Mouse (Mus musculus): ENCODE results near the gene Trmt1. TPM values are rescaled to one million over a fixed set of nuclear protein-coding genes. Genes with fewer than 3 reads are reported as not detected.

Trmt1 gene
- 53.5 and 59.1 TPM in 2 replicates for polyA plus RNA-seq (2015; fragmentation: Nextera tagmentation; extraction: Ambion mirVana)

DNA sequence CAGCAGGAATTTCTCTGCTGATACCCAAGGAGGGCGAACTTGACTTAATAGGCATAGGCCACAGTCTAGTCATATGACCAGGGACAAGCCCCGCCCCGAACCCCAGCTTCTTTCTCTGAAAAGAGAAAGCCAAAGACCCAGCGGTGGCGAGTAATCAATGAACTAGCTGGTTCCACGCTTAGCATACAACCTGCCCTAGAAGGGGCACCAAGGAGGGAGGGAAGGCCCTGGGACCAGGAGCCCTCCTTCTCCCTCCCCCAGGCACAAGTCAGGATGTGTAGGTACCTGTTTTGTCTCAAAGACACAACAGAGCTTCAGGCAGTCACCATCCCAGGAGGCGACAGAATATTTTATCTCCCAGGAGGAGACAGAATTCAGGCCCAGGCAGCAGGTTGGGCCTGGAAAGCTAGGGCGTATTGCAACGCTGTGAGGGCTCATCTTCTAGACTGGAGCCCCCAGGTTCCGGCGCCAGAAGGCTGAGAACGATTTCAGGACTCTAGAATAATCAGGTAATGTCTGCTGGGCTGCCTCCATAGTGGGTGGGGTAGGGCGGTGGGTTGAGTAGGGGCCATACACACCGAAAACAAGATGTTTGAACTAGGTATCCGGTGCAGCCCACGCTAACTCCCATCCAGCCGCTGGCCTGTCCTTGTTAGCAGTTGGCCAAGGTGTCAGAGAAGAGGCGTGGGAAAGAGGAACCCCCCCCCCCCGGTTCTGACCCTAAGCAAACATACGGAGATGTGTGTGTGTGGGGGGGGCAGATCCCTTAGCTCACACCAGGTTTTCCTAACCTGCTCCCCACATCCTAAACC is at the start of gene Trmt1:
Trmt1 (plus strand) TSS at position 117 of the 812 bp plus-strand sequence.
- Histone ChIP-seq H3K9me3 (replicated peaks) (no peaks in the 10 kb centered on the region), H3K27ac (peak within 1 kb of the TSS; percentile 93), H3K4me2 (peak within 1 kb of the TSS; percentile 95), H3K27me3 (no peaks in the 10 kb centered on the region), H3K4me3 (peak within 1 kb of the TSS; percentile 100), H3K36me3 (ENCODE audit: poor library complexity, severe bottlenecking) (peaks cover 17% of the 10 kb centered on the region), H3K9ac (peak within 1 kb of the TSS; percentile 99), H3K4me1 (peaks cover 58% of the 10 kb centered on the region)
- no peak for ATAC-seq
- 7% methylated on average over 19 of the region's 20 CpGs for WGBS

DNA sequence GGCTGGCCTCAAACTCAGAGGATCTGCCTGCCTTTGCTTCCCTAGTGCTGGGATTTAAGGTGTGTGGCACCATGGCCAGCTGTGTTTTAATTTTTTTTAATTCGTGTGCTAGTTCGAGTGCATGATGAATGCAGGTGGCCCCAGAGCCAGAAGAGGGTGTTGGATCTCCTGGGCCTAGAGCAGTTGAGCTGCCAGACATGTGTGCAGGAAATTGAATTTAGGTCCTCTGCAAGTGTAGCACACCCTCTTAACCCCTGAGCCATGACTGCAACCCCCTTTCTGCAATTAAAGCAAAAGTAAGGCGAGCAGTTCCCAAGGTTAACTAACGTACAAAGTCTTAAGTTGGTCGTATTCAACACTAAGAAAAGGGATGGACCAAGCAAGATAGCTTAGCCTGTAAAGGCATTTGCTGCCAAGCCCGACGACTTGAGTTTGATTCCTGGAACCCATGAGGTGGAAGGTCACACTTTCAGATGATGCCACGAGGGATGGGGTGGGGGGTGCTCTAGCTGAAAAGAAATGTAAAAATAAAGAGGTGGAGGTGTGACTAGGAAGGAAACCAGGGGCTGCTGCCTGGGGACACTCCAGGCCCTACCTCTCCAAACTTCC is 48.1 kb upstream of the Trmt1 start:
- H3K27ac ChIP-seq = peak overlapping the region; percentile 89; the same call in 1 of the 2 replicates
- peak overlapping the region; percentile 49 for H3K4me3 ChIP-seq
- peak overlapping the region; percentile 84 for H3K4me2 ChIP-seq
- peaks cover 30% of the 10 kb centered on the region for H3K4me1 ChIP-seq
- WGBS = 44% methylated on average over 8 of the region's 8 CpGs
- no peak for ATAC-seq
- no peaks in the 10 kb centered on the region for H3K9me3 ChIP-seq (replicated peaks)
- peak overlapping the region; percentile 80 for H3K9ac ChIP-seq
- peaks cover 5% of the 10 kb centered on the region; the same call in 1 of the 2 replicates for H3K36me3 ChIP-seq (ENCODE audit: poor library complexity, severe bottlenecking)
- no peaks in the 10 kb centered on the region for H3K27me3 ChIP-seq

DNA sequence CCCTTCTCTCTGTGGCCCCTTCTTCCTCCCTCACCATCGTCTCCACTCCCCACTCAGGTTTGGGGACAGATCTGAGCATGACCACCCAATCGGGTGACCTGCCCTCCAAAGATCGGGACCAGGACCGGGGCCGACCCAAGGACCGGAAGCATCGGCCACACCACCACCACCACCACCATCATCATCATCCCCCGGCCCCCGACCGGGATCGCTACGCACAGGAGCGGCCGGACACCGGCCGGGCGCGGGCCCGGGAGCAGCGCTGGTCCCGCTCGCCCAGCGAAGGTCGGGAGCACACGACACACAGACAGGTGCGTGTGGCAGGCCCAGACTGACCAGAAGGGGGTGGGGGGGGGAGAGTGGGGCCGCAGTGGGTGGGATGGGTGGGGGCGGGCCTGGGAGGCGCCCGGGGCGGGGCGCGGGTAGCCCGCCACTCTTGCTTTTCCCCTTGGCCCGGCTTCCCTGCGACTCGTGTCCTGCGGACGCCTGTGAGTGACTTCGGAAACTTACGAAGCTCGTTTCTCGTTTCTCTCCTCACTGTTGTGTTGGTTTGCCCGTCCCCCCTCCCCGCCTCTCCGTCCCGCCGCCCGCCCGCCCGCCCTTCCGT is 47.4 kb upstream of the Trmt1 start:
- H3K27me3 ChIP-seq = no peaks in the 10 kb centered on the region
- H3K4me1 ChIP-seq = peaks cover 30% of the 10 kb centered on the region
- H3K27ac ChIP-seq = peak overlapping the region; percentile 89
- peak; percentile 6; the same call in 1 of the 2 replicates for ATAC-seq
- H3K4me3 ChIP-seq = peak overlapping the region; percentile 49
- WGBS = under 1% methylated on average over 26 of the region's 52 CpGs
- H3K9me3 ChIP-seq (replicated peaks) = no peaks in the 10 kb centered on the region
- H3K4me2 ChIP-seq = peak overlapping the region; percentile 84
- H3K9ac ChIP-seq = peak overlapping the region; percentile 80
- H3K36me3 ChIP-seq (ENCODE audit: poor library complexity, severe bottlenecking) = peaks cover 2% of the 10 kb centered on the region; the same call in 1 of the 2 replicates

DNA sequence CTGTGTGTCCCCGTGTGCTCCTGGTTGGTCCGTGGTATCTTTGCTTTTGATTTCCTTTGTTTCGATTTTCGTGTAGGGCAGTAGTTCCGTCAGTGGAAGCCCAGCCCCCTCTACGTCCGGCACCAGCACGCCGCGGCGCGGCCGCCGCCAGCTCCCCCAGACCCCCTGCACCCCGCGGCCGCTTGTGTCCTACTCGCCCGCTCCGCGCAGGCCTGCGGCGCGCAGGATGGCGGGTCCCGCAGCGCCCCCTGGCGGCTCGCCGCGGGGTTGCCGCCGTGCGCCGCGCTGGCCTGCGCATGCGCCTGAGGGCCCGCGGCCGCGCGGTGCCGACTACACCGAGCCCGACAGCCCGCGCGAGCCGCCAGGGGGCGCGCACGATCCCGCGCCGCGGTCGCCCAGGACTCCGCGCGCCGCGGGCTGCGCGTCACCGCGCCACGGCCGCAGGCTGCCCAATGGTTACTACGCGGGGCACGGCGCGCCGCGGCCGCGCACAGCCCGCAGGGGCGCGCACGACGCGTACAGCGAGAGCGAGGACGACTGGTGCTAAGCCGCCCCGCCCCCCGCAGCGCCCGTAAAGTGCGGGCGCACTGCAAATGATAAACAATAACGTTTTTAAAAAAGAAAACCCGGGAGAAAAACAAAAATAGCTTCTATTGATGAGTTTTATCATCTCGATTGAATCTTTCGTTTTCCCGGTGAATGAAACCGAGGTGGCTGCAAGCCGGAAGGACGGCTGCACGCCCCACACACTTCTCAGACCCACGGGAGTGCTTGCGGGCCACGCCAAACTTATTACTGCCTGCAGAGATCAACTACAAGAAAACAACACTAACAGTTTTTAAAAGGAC is 46.7 kb upstream of the Trmt1 start:
- ATAC-seq = peak; percentile 95

DNA sequence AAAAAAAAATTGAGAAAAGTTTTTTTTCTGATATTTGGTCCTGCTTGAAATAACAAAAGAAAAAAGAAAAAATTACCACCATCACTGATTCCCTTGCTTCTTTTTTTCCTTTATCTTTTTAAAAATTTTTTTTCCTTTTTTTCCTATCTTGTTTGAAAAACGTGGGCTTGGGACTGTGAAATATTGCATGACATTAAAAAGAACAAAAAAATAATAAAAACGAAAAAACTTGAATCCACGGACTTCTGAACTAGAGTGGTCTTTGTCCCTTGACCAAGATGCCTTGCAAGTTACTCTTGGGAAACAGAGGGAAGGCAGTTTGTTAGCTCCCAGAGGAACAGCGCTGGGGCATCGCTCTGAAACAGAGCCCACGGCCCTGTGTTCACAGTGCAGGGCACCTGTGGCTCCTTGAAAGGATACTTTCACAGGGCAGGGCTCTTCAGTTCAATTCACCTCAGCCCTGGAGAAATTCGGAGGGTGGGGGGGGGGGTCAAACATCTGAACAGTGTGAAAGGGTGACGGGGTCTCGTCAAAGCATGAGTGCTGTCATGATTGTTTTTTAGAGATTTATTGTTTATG is 46.0 kb upstream of the Trmt1 start:
- 0 out of 2 replicates have a peak overlapping the region, but pooled peaks have one; percentile 48 for H3K9ac ChIP-seq

More for the DNA sequence above, 46.7 kb upstream of the Trmt1 start:
- Histone ChIP-seq H3K4me3 (peak overlapping the region; percentile 49), H3K36me3 (ENCODE audit: poor library complexity, severe bottlenecking) (no peaks in the 10 kb centered on the region), H3K4me2 (peak overlapping the region; percentile 84), H3K9me3 (replicated peaks) (no peaks in the 10 kb centered on the region), H3K27me3 (no peaks in the 10 kb centered on the region), H3K9ac (peak overlapping the region; percentile 80), H3K27ac (peak overlapping the region; percentile 89), H3K4me1 (peaks cover 27% of the 10 kb centered on the region)
- WGBS = under 1% methylated on average over 80 of the region's 106 CpGs

DNA sequence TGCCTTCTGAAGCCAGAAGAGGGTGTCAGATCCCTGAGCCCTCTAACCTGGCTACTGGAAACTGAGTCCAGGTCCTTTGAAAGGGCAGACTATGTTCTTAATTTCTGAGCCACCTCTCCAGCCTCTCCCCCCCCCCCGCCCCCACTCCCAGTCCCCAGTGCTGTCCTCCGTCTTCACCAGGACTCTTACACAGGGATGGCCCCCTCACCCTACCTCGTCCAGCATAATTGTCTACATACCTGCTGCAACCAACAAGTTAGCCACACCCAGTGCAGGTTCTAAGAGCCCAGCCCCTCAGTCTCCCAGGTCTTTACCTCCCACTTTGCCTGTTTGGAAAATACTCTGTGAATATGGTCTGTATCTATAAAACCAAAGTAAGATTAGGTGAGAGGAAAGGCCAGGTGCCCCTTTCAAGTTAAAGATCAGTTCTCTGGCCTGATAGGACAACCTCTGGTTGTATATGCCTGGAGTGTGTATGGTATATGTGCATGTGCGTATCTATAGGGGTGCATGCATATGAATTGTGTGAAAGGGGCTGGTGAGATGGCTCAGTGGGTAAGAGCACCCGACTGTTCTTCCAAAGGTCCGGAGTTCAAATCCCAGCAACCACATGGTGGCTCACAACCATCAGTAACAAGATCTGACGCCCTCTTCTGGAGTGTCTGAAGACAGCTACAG is 45.4 kb upstream of the Trmt1 start:
- H3K36me3 ChIP-seq (ENCODE audit: poor library complexity, severe bottlenecking) = no peaks in the 10 kb centered on the region
- 68% methylated on average over 7 of the region's 7 CpGs for WGBS
- 0 out of 2 replicates have a peak overlapping the region, but pooled peaks have one; percentile 28 for H3K4me2 ChIP-seq

More for the DNA sequence above, 46.0 kb upstream of the Trmt1 start:
- WGBS = 30% methylated on average over 9 of the region's 9 CpGs
- Histone ChIP-seq H3K4me3 (peak overlapping the region; percentile 49), H3K9me3 (replicated peaks) (no peaks in the 10 kb centered on the region), H3K27me3 (no peaks in the 10 kb centered on the region), H3K4me1 (peaks cover 20% of the 10 kb centered on the region), H3K36me3 (ENCODE audit: poor library complexity, severe bottlenecking) (no peaks in the 10 kb centered on the region), H3K27ac (no peak overlapping the region), H3K4me2 (peak overlapping the region; percentile 84)
- no peak for ATAC-seq

DNA sequence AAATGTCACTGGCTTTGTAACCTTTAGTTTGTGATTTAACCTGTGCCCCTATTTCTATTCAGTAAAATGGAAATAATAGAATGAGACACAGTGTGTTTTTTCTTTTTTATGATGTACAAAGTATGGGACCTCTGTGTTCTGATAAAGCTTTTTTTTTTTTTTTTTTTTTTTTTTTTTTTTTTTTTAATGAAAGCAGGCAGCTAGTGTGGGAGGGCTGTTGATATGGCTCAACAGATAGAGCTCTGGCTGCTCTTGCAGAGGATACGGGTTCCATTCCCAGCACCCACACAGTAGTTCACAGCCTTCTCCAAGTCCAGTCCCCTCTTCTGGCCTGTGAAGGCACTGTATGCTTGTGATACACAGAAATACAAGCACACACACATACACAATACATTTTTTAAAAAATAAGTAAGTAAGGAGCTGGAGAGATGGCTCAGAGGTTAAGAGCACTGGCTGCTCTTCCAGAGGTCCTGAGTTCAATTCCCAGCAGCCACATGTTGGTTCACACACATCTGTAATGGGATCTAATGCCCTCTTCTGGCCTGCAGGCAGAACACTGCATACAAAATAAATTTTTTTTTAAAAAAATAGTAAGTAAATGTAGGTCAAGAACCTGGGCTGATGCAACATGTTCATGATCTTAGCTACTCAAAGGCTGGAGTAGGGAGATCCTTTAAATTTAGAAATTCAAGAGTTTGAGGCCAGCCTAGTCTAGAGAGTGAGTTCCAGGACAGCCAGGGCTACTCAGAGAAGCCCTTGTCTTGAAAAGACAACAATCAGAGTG is 44.3 kb upstream of the Trmt1 start:
- 90% methylated on average over 1 of the region's 1 CpGs for WGBS
- H3K27ac ChIP-seq = no peak overlapping the region

More for the DNA sequence above, 45.4 kb upstream of the Trmt1 start:
- H3K27ac ChIP-seq = no peak overlapping the region
- H3K9me3 ChIP-seq (replicated peaks) = no peaks in the 10 kb centered on the region
- no peak for ATAC-seq
- no peak overlapping the region for H3K9ac ChIP-seq
- H3K4me1 ChIP-seq = peaks cover 13% of the 10 kb centered on the region
- H3K27me3 ChIP-seq = no peaks in the 10 kb centered on the region
- H3K4me3 ChIP-seq = no peak overlapping the region

DNA sequence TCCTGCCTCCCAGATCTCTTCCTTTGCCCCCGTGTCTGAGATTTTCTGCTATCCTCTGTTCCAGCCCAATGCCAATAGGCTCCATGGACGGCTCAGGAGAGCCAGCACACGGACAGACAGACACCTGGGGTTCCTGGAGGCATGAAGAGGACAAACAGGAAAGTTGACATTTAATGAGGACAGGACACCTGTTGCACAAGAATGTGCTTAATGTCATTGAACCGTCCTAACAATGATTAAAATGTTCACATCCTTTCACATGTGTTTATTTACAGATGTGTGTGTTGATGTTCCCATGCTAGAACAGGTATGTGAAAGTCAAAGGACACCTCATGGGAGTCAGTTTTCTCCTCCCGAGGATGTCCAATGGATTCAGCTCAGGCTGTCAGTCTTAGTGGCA is 43.1 kb upstream of the Trmt1 start:
- no peak overlapping the region for H3K4me3 ChIP-seq
- no peaks in the 10 kb centered on the region for H3K9me3 ChIP-seq (replicated peaks)
- H3K4me1 ChIP-seq = peaks cover 16% of the 10 kb centered on the region
- WGBS = 78% methylated on average over 5 of the region's 5 CpGs
- no peak overlapping the region for H3K9ac ChIP-seq
- ATAC-seq = no peak
- no peaks in the 10 kb centered on the region for H3K27me3 ChIP-seq
- H3K4me2 ChIP-seq = no peak overlapping the region
- H3K27ac ChIP-seq = no peak overlapping the region
- no peaks in the 10 kb centered on the region for H3K36me3 ChIP-seq (ENCODE audit: poor library complexity, severe bottlenecking)

More for the DNA sequence above, 44.3 kb upstream of the Trmt1 start:
- Histone ChIP-seq H3K4me2 (no peak overlapping the region), H3K36me3 (ENCODE audit: poor library complexity, severe bottlenecking) (no peaks in the 10 kb centered on the region), H3K9me3 (replicated peaks) (no peaks in the 10 kb centered on the region), H3K9ac (no peak overlapping the region), H3K27me3 (no peaks in the 10 kb centered on the region), H3K4me1 (peaks cover 7% of the 10 kb centered on the region), H3K4me3 (no peak overlapping the region)
- no peak for ATAC-seq

DNA sequence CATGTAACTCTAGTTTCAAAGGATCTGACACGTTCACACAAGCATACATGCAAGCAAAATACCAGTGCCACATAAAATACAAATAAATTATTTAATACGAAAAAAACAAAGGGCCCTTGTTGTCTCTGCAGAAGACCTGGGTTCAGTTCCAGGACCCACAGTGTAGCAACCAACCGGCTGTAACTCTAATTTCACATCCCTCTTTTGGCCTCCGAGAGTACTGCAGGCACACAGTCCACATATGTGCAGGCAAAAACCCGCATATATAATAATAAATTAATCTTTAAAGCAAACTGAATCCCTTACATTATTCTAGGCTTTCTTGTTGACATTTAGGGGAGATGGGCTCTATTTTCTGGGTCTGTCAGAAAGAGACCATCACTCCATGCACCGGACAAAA is 39.3 kb upstream of the Trmt1 start:
- no peak overlapping the region for H3K9ac ChIP-seq
- no peaks in the 10 kb centered on the region for H3K27me3 ChIP-seq
- H3K4me1 ChIP-seq = peaks cover 9% of the 10 kb centered on the region
- no peaks in the 10 kb centered on the region for H3K9me3 ChIP-seq (replicated peaks)
- H3K4me3 ChIP-seq = 0 out of 2 replicates have a peak overlapping the region, but pooled peaks have one; percentile 33
- peak overlapping the region; percentile 58 for H3K4me2 ChIP-seq
- no peak for ATAC-seq
- 51% methylated on average over 6 of the region's 6 CpGs for WGBS
- H3K36me3 ChIP-seq (ENCODE audit: poor library complexity, severe bottlenecking) = no peaks in the 10 kb centered on the region
- peak overlapping the region; percentile 38 for H3K27ac ChIP-seq

DNA sequence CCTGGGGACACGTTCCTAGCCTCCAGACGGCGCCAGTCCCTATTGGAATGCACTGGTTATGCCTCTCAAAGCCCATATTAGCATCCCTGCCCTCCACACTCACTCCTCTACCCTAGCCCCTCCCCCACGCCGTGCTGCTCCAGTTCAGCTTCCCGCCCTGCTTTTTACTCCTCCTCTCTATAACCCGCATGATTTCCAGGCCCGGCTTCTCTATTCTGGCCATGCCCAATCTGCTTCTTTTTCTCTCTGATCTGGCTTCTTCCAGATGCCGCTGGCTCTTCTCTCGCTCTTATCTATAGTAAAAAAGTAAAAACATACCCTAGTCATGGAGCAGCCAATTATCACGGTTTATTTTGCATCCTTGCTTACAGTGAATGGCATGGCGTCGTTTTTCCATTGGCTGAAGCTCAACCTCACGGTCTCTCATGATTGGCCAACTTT is 38.6 kb upstream of the Trmt1 start:
- 2% methylated on average over 14 of the region's 14 CpGs for WGBS
- peaks cover 9% of the 10 kb centered on the region for H3K4me1 ChIP-seq

More for the DNA sequence above, 38.6 kb upstream of the Trmt1 start:
- Histone ChIP-seq H3K9ac (peak overlapping the region; percentile 41; the same call in 1 of the 2 replicates), H3K27ac (peak overlapping the region; percentile 38), H3K36me3 (ENCODE audit: poor library complexity, severe bottlenecking) (no peaks in the 10 kb centered on the region), H3K4me3 (peak overlapping the region; percentile 33), H3K4me2 (peak overlapping the region; percentile 58), H3K27me3 (no peaks in the 10 kb centered on the region), H3K9me3 (replicated peaks) (no peaks in the 10 kb centered on the region)
- peak; percentile 79 for ATAC-seq
